Mouse (Mus musculus) cerebellum, postnatal 36 days (tissue): Measurements from ENCODE around the gene Gm3633.
"Not testable (repeated sequence)": the region's sequence is repeated elsewhere in the genome, so short reads cannot be mapped to it uniquely, and the experiment has no call there.

ENCODE experiments used
- DNase-seq, 2 experiments: peaks; one replicate each; pipeline ENCODE4 v3.0.0; 2021 to 2022; ENCODE audit warnings: mixed read lengths in 2 of 2

Gene Gm3633

GRCm38 (mm10) chr14:42641817-42642216 is at the start of gene Gm3633:
Gm3633 (minus strand) TSS chr14:42641917.
- not testable (repeated sequence) for DNase-seq

- DNase-seq: not testable (repeated sequence)
Measured at GRCm38 (mm10) chr14:42655638-42656037, 13.9 kb upstream of the Gm3633 start, which contains the start of gene Gm10378. Gm10378 (plus strand) TSS chr14:42655938.

GRCm38 (mm10) chr14:42599782-42600181 is 41.9 kb downstream of the Gm3633 start, which contains the start of gene Gm17124:
Gm17124 (minus strand) TSS chr14:42599882.
- DNase-seq: not testable (repeated sequence)
